Mouse (Mus musculus): ENCODE measurements around the gene Fgfr2. TPM values are rescaled to one million over a fixed set of nuclear protein-coding genes. Genes with fewer than 3 reads are reported as not detected.

Gene Fgfr2
- polyA plus RNA-seq, 1 experiment from 2014 or later, result 24.1 TPM

GRCm38 (mm10) chr7:132777117-132777516, 346.0 kb downstream of the Fgfr2 start:
- 88% methylated on average over 7 of the region's 7 CpGs for WGBS
- no peak for ATAC-seq
- H3K4me2 ChIP-seq (ENCODE audit: low read length), result no peak overlapping the region
- no peak overlapping the region for H3K9ac ChIP-seq (ENCODE audit: low read depth, low read length)
- no peak overlapping the region for H3K4me3 ChIP-seq (ENCODE audit: low read length)
- H3K9me3 ChIP-seq (ENCODE audit: control insufficient read depth, low read length), result no peaks in the 10 kb centered on the region
- H3K27me3 ChIP-seq (replicated peaks; ENCODE audit: control insufficient read depth, insufficient read depth, low read length), result no peaks in the 10 kb centered on the region
- no peak overlapping the region for H3K27ac ChIP-seq (ENCODE audit: low read depth, low read length)
- H3K36me3 ChIP-seq (ENCODE audit: control insufficient read depth, insufficient read depth, low read length), result no peaks in the 10 kb centered on the region
- peaks cover 21% of the 10 kb centered on the region for H3K4me1 ChIP-seq (ENCODE audit: control insufficient read depth, insufficient read depth, low read depth, low read length)

GRCm38 (mm10) chr7:132776338-132777111, 346.6 kb downstream of the Fgfr2 start:
- no peak for ATAC-seq
- Histone ChIP-seq H3K9ac (ENCODE audit: low read depth, low read length) (no peak overlapping the region), H3K4me2 (ENCODE audit: low read length) (no peak overlapping the region), H3K4me1 (ENCODE audit: control insufficient read depth, insufficient read depth, low read depth, low read length) (peaks cover 16% of the 10 kb centered on the region), H3K4me3 (ENCODE audit: low read length) (no peak overlapping the region), H3K27me3 (replicated peaks; ENCODE audit: control insufficient read depth, insufficient read depth, low read length) (no peaks in the 10 kb centered on the region), H3K9me3 (ENCODE audit: control insufficient read depth, low read length) (no peaks in the 10 kb centered on the region), H3K36me3 (ENCODE audit: control insufficient read depth, insufficient read depth, low read length) (no peaks in the 10 kb centered on the region), H3K27ac (ENCODE audit: low read depth, low read length) (no peak overlapping the region)
- WGBS, result 84% methylated on average over 7 of the region's 7 CpGs

- ATAC-seq, result no peak
- WGBS, result 93% methylated on average over 10 of the region's 10 CpGs
- no peaks in the 10 kb centered on the region for H3K27me3 ChIP-seq (replicated peaks; ENCODE audit: control insufficient read depth, insufficient read depth, low read length)
- peaks cover 10% of the 10 kb centered on the region for H3K4me1 ChIP-seq (ENCODE audit: control insufficient read depth, insufficient read depth, low read depth, low read length)
- H3K27ac ChIP-seq (ENCODE audit: low read depth, low read length), result no peak overlapping the region
- H3K9ac ChIP-seq (ENCODE audit: low read depth, low read length), result no peak overlapping the region
- H3K36me3 ChIP-seq (ENCODE audit: control insufficient read depth, insufficient read depth, low read length), result no peaks in the 10 kb centered on the region
- H3K4me3 ChIP-seq (ENCODE audit: low read length), result no peak overlapping the region
- H3K9me3 ChIP-seq (ENCODE audit: control insufficient read depth, low read length), result no peaks in the 10 kb centered on the region
- H3K4me2 ChIP-seq (ENCODE audit: low read length), result no peak overlapping the region
Measured at GRCm38 (mm10) chr7:132775922-132776321, 347.2 kb downstream of the Fgfr2 start.

- no peak for ATAC-seq
- peaks cover 4% of the 10 kb centered on the region for H3K4me1 ChIP-seq (ENCODE audit: control insufficient read depth, insufficient read depth, low read depth, low read length)
- H3K4me2 ChIP-seq (ENCODE audit: low read length), result no peak overlapping the region
- no peak overlapping the region for H3K9ac ChIP-seq (ENCODE audit: low read depth, low read length)
- H3K36me3 ChIP-seq (ENCODE audit: control insufficient read depth, insufficient read depth, low read length), result no peaks in the 10 kb centered on the region
- H3K27ac ChIP-seq (ENCODE audit: low read depth, low read length), result no peak overlapping the region; the same call in 1 of the 2 replicates
- no peak overlapping the region for H3K4me3 ChIP-seq (ENCODE audit: low read length)
- WGBS, result 87% methylated on average over 5 of the region's 5 CpGs
- H3K9me3 ChIP-seq (ENCODE audit: control insufficient read depth, low read length), result no peaks in the 10 kb centered on the region
- H3K27me3 ChIP-seq (replicated peaks; ENCODE audit: control insufficient read depth, insufficient read depth, low read length), result no peaks in the 10 kb centered on the region
Measured at GRCm38 (mm10) chr7:132775333-132775732, 347.8 kb downstream of the Fgfr2 start.

GRCm38 (mm10) chr7:132773011-132773705, 350.0 kb downstream of the Fgfr2 start:
- Histone ChIP-seq H3K9me3 (ENCODE audit: control insufficient read depth, low read length) (no peaks in the 10 kb centered on the region), H3K36me3 (ENCODE audit: control insufficient read depth, insufficient read depth, low read length) (no peaks in the 10 kb centered on the region), H3K27me3 (replicated peaks; ENCODE audit: control insufficient read depth, insufficient read depth, low read length) (no peaks in the 10 kb centered on the region), H3K27ac (ENCODE audit: low read depth, low read length) (no peak overlapping the region), H3K4me2 (ENCODE audit: low read length) (no peak overlapping the region), H3K9ac (ENCODE audit: low read depth, low read length) (no peak overlapping the region), H3K4me3 (ENCODE audit: low read length) (no peak overlapping the region), H3K4me1 (ENCODE audit: control insufficient read depth, insufficient read depth, low read depth, low read length) (no peaks in the 10 kb centered on the region)
- 91% methylated on average over 7 of the region's 7 CpGs for WGBS
- ATAC-seq, result no peak

- Histone ChIP-seq H3K9ac (ENCODE audit: low read depth, low read length) (no peak overlapping the region), H3K27me3 (replicated peaks; ENCODE audit: control insufficient read depth, insufficient read depth, low read length) (no peaks in the 10 kb centered on the region), H3K4me1 (ENCODE audit: control insufficient read depth, insufficient read depth, low read depth, low read length) (no peaks in the 10 kb centered on the region), H3K36me3 (ENCODE audit: control insufficient read depth, insufficient read depth, low read length) (no peaks in the 10 kb centered on the region), H3K4me2 (ENCODE audit: low read length) (no peak overlapping the region), H3K4me3 (ENCODE audit: low read length) (no peak overlapping the region), H3K27ac (ENCODE audit: low read depth, low read length) (no peak overlapping the region), H3K9me3 (ENCODE audit: control insufficient read depth, low read length) (no peaks in the 10 kb centered on the region)
- no peak for ATAC-seq
- WGBS, result 97% methylated on average over 5 of the region's 5 CpGs
Measured at GRCm38 (mm10) chr7:132772440-132772839, 350.7 kb downstream of the Fgfr2 start.

GRCm38 (mm10) chr7:132768498-132769344, 354.4 kb downstream of the Fgfr2 start:
- Histone ChIP-seq H3K36me3 (ENCODE audit: control insufficient read depth, insufficient read depth, low read length) (no peaks in the 10 kb centered on the region), H3K4me1 (ENCODE audit: control insufficient read depth, insufficient read depth, low read depth, low read length) (peaks cover 3% of the 10 kb centered on the region), H3K27ac (ENCODE audit: low read depth, low read length) (no peak overlapping the region), H3K4me3 (ENCODE audit: low read length) (no peak overlapping the region), H3K9ac (ENCODE audit: low read depth, low read length) (no peak overlapping the region), H3K4me2 (ENCODE audit: low read length) (no peak overlapping the region), H3K27me3 (replicated peaks; ENCODE audit: control insufficient read depth, insufficient read depth, low read length) (no peaks in the 10 kb centered on the region), H3K9me3 (ENCODE audit: control insufficient read depth, low read length) (no peaks in the 10 kb centered on the region)
- 83% methylated on average over 12 of the region's 12 CpGs for WGBS
- ATAC-seq, result no peak

GRCm38 (mm10) chr7:132767999-132768370, 355.2 kb downstream of the Fgfr2 start:
- H3K9me3 ChIP-seq (ENCODE audit: control insufficient read depth, low read length), result no peaks in the 10 kb centered on the region
- no peak overlapping the region for H3K4me3 ChIP-seq (ENCODE audit: low read length)
- H3K27me3 ChIP-seq (replicated peaks; ENCODE audit: control insufficient read depth, insufficient read depth, low read length), result no peaks in the 10 kb centered on the region
- ATAC-seq, result no peak
- no peak overlapping the region for H3K27ac ChIP-seq (ENCODE audit: low read depth, low read length)
- 82% methylated on average over 4 of the region's 4 CpGs for WGBS
- no peak overlapping the region for H3K9ac ChIP-seq (ENCODE audit: low read depth, low read length)
- H3K4me1 ChIP-seq (ENCODE audit: control insufficient read depth, insufficient read depth, low read depth, low read length), result peaks cover 3% of the 10 kb centered on the region
- H3K4me2 ChIP-seq (ENCODE audit: low read length), result no peak overlapping the region
- no peaks in the 10 kb centered on the region for H3K36me3 ChIP-seq (ENCODE audit: control insufficient read depth, insufficient read depth, low read length)
